Mouse (Mus musculus): ENCODE data around the gene Cops4. TPM values are rescaled to one million over a fixed set of nuclear protein-coding genes. Genes with fewer than 3 reads are reported as not detected.
A peak's percentile ranks its signal among the peaks of the same experiment; 100 is the strongest.

Gene Cops4
- polyA plus RNA-seq, 1 experiment from 2014 or later, result 196 TPM

- H3K27ac ChIP-seq, result peak overlapping the region; percentile 78; the same call in 1 of the 2 replicates
- WGBS, result 89% methylated on average over 4 of the region's 4 CpGs
- ATAC-seq (ENCODE audit: low FRiP score), result no peak
- no peaks in the 10 kb centered on the region for H3K36me3 ChIP-seq
- H3K4me3 ChIP-seq, result no peak overlapping the region
- peaks cover 22% of the 10 kb centered on the region for H3K4me1 ChIP-seq (replicated peaks)
- H3K27me3 ChIP-seq, result no peaks in the 10 kb centered on the region
- no peak overlapping the region for H3K4me2 ChIP-seq
- H3K9me3 ChIP-seq, result no peaks in the 10 kb centered on the region
- no peak overlapping the region for H3K9ac ChIP-seq
These were observed 16.8 kb upstream of the Cops4 start for GRCm38 (mm10) chr5:100501267-100501666.

GRCm38 (mm10) chr5:100509247-100509646 lies 8.9 kb upstream of the Cops4 start:
- Histone ChIP-seq H3K9ac (no peak overlapping the region), H3K9me3 (no peaks in the 10 kb centered on the region), H3K4me3 (no peak overlapping the region), H3K36me3 (no peaks in the 10 kb centered on the region), H3K27ac (no peak overlapping the region), H3K27me3 (peaks cover 7% of the 10 kb centered on the region; the same call in 1 of the 2 replicates), H3K4me1 (replicated peaks) (no peaks in the 10 kb centered on the region), H3K4me2 (no peak overlapping the region)
- 79% methylated on average over 11 of the region's 11 CpGs for WGBS
- no peak for ATAC-seq (ENCODE audit: low FRiP score)

- Histone ChIP-seq H3K4me2 (no peak overlapping the region), H3K9ac (no peak overlapping the region), H3K4me3 (no peak overlapping the region), H3K9me3 (no peaks in the 10 kb centered on the region), H3K4me1 (replicated peaks) (peaks cover 4% of the 10 kb centered on the region), H3K36me3 (no peaks in the 10 kb centered on the region), H3K27me3 (peaks cover 22% of the 10 kb centered on the region), H3K27ac (no peak overlapping the region)
- ATAC-seq (ENCODE audit: low FRiP score), result no peak
These were observed 5.5 kb upstream of the Cops4 start for GRCm38 (mm10) chr5:100512576-100512975.

- Histone ChIP-seq H3K9me3 (no peaks in the 10 kb centered on the region), H3K4me3 (peak overlapping the region; percentile 81), H3K4me2 (peak overlapping the region; percentile 82), H3K27ac (no peak overlapping the region; the same call in 1 of the 2 replicates), H3K4me1 (replicated peaks) (peaks cover 22% of the 10 kb centered on the region), H3K36me3 (0 out of 2 replicates have a peak, but pooled peaks cover 4% of the 10 kb centered on the region), H3K27me3 (peaks cover 17% of the 10 kb centered on the region), H3K9ac (peak overlapping the region; percentile 88)
- WGBS, result 7% methylated on average over 5 of the region's 5 CpGs
- no peak for ATAC-seq (ENCODE audit: low FRiP score)
These were observed 910 bp downstream of the Cops4 start for GRCm38 (mm10) chr5:100519027-100519411.

GRCm38 (mm10) chr5:100520223-100520622 lies 2.1 kb downstream of the Cops4 start:
- Histone ChIP-seq H3K27me3 (peaks cover 8% of the 10 kb centered on the region; the same call in 1 of the 2 replicates), H3K9ac (no peak overlapping the region), H3K4me1 (replicated peaks) (peaks cover 22% of the 10 kb centered on the region), H3K9me3 (no peaks in the 10 kb centered on the region), H3K4me3 (no peak overlapping the region), H3K27ac (no peak overlapping the region), H3K4me2 (peak overlapping the region; percentile 82; the same call in 1 of the 2 replicates), H3K36me3 (peaks cover 8% of the 10 kb centered on the region)
- 94% methylated on average over 2 of the region's 2 CpGs for WGBS
- no peak for ATAC-seq (ENCODE audit: low FRiP score)

- Histone ChIP-seq H3K27me3 (no peaks in the 10 kb centered on the region), H3K27ac (no peak overlapping the region), H3K9ac (no peak overlapping the region), H3K9me3 (no peaks in the 10 kb centered on the region), H3K4me2 (no peak overlapping the region), H3K4me3 (no peak overlapping the region), H3K36me3 (peaks cover 9% of the 10 kb centered on the region), H3K4me1 (replicated peaks) (peaks cover 16% of the 10 kb centered on the region)
- 89% methylated on average over 1 of the region's 1 CpGs for WGBS
- no peak for ATAC-seq (ENCODE audit: low FRiP score)
These were observed 5.2 kb downstream of the Cops4 start for GRCm38 (mm10) chr5:100523331-100523730.

GRCm38 (mm10) chr5:100524921-100525320 lies 6.8 kb downstream of the Cops4 start:
- Histone ChIP-seq H3K27me3 (no peaks in the 10 kb centered on the region), H3K9me3 (no peaks in the 10 kb centered on the region), H3K27ac (no peak overlapping the region), H3K4me2 (no peak overlapping the region), H3K36me3 (peaks cover 23% of the 10 kb centered on the region), H3K4me1 (replicated peaks) (peaks cover 7% of the 10 kb centered on the region), H3K4me3 (no peak overlapping the region), H3K9ac (no peak overlapping the region)
- ATAC-seq (ENCODE audit: low FRiP score), result no peak
- WGBS, result 96% methylated on average over 9 of the region's 9 CpGs

- ATAC-seq (ENCODE audit: low FRiP score), result no peak
- peaks cover under 1% of the 10 kb centered on the region; the same call in 1 of the 2 replicates for H3K4me1 ChIP-seq (replicated peaks)
- no peak overlapping the region for H3K27ac ChIP-seq
- peaks cover 30% of the 10 kb centered on the region for H3K36me3 ChIP-seq
- H3K9me3 ChIP-seq, result no peaks in the 10 kb centered on the region
- no peak overlapping the region for H3K9ac ChIP-seq
- H3K4me2 ChIP-seq, result no peak overlapping the region
- no peaks in the 10 kb centered on the region for H3K27me3 ChIP-seq
- no peak overlapping the region for H3K4me3 ChIP-seq
- 84% methylated on average over 3 of the region's 3 CpGs for WGBS
These were observed 7.5 kb downstream of the Cops4 start for GRCm38 (mm10) chr5:100525620-100526019.

GRCm38 (mm10) chr5:100526164-100526563 lies 8.1 kb downstream of the Cops4 start:
- no peak overlapping the region for H3K4me2 ChIP-seq
- no peak overlapping the region for H3K9ac ChIP-seq
- WGBS, result 89% methylated on average over 7 of the region's 7 CpGs
- no peaks in the 10 kb centered on the region for H3K9me3 ChIP-seq
- no peak overlapping the region for H3K4me3 ChIP-seq
- no peak for ATAC-seq (ENCODE audit: low FRiP score)
- no peaks in the 10 kb centered on the region for H3K4me1 ChIP-seq (replicated peaks)
- no peak overlapping the region for H3K27ac ChIP-seq
- no peaks in the 10 kb centered on the region for H3K27me3 ChIP-seq
- peaks cover 35% of the 10 kb centered on the region for H3K36me3 ChIP-seq

- Histone ChIP-seq H3K9ac (no peak overlapping the region), H3K4me1 (replicated peaks) (no peaks in the 10 kb centered on the region), H3K4me2 (no peak overlapping the region), H3K27me3 (no peaks in the 10 kb centered on the region), H3K9me3 (no peaks in the 10 kb centered on the region), H3K36me3 (peaks cover 68% of the 10 kb centered on the region), H3K4me3 (no peak overlapping the region), H3K27ac (no peak overlapping the region)
- 86% methylated on average over 7 of the region's 7 CpGs for WGBS
- ATAC-seq (ENCODE audit: low FRiP score), result no peak
These were observed 17.7 kb downstream of the Cops4 start for GRCm38 (mm10) chr5:100535826-100536225.

GRCm38 (mm10) chr5:100536638-100537037 lies 18.5 kb downstream of the Cops4 start:
- Histone ChIP-seq H3K4me2 (no peak overlapping the region), H3K27me3 (no peaks in the 10 kb centered on the region), H3K9me3 (no peaks in the 10 kb centered on the region), H3K36me3 (peaks cover 66% of the 10 kb centered on the region), H3K4me3 (no peak overlapping the region), H3K4me1 (replicated peaks) (no peaks in the 10 kb centered on the region), H3K9ac (no peak overlapping the region), H3K27ac (no peak overlapping the region)
- 95% methylated on average over 3 of the region's 3 CpGs for WGBS
- ATAC-seq (ENCODE audit: low FRiP score), result no peak

- H3K36me3 ChIP-seq, result peaks cover 81% of the 10 kb centered on the region
These were observed 28.4 kb downstream of the Cops4 start for GRCm38 (mm10) chr5:100546294-100547080.

GRCm38 (mm10) chr5:100548236-100548635 lies 30.1 kb downstream of the Cops4 start:
- ATAC-seq (ENCODE audit: low FRiP score), result no peak
- Histone ChIP-seq H3K4me3 (no peak overlapping the region), H3K9me3 (no peaks in the 10 kb centered on the region), H3K27me3 (no peaks in the 10 kb centered on the region), H3K4me2 (no peak overlapping the region), H3K4me1 (replicated peaks) (no peaks in the 10 kb centered on the region), H3K36me3 (peaks cover 66% of the 10 kb centered on the region), H3K9ac (no peak overlapping the region), H3K27ac (no peak overlapping the region)
- WGBS, result 90% methylated on average over 2 of the region's 2 CpGs

More at GRCm38 (mm10) chr5:100546294-100547080, 28.4 kb downstream of the Cops4 start:
- no peaks in the 10 kb centered on the region for H3K4me1 ChIP-seq (replicated peaks)
- no peak overlapping the region for H3K4me2 ChIP-seq
- 92% methylated on average over 6 of the region's 6 CpGs for WGBS
- H3K27ac ChIP-seq, result no peak overlapping the region
- H3K9ac ChIP-seq, result no peak overlapping the region
- no peaks in the 10 kb centered on the region for H3K27me3 ChIP-seq
- no peak overlapping the region for H3K4me3 ChIP-seq
- H3K9me3 ChIP-seq, result no peaks in the 10 kb centered on the region
- ATAC-seq (ENCODE audit: low FRiP score), result no peak
